Mouse (Mus musculus) spleen, adult 12 weeks (tissue): ENCODE results near the gene Banf1.
"Not testable (repeated sequence)": the region's sequence is repeated elsewhere in the genome, so short reads cannot be mapped to it uniquely, and the experiment has no call there.

ENCODE experiments used
- DNase-seq: peaks from one replicate; pipeline ENCODE4 v3.0.0; 2022; ENCODE audit warnings: low spot score

Gene Banf1

GRCm38 (mm10) chr19:5367053-5367359 is at the start of gene Banf1:
Gene Banf1 (minus strand): TSS chr19:5367168.
- DNase-seq: no peak

GRCm38 (mm10) chr19:5414534-5414957 is 47.6 kb upstream of the Banf1 start:
- no peak for DNase-seq

- no peak for DNase-seq
These were observed 46.9 kb upstream of the Banf1 start for GRCm38 (mm10) chr19:5413840-5414239.

DNA sequence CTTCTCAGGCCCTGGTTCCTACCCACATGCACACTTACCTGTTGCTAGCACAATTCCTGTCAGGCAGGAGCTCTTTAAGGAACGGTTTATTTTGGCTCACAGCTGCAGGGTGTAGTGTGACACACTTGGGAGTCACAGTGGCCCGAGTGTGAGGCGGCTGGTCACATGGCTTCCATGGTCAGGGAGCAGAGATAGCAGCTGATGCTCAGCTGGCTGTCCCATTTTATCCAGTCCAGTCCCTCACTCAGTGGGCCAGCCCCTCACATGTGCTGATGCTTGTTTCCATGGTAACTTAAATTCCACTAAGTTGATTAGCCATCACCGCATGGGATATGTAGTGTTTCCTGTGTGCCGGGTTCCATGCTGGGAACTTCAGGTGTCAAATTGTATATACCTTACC is 45.0 kb upstream of the Banf1 start:
- DNase-seq: no peak

GRCm38 (mm10) chr19:5410641-5411040 is 43.7 kb upstream of the Banf1 start:
- DNase-seq: no peak

- DNase-seq: no peak
These were observed 42.1 kb upstream of the Banf1 start for GRCm38 (mm10) chr19:5409068-5409467.

DNA sequence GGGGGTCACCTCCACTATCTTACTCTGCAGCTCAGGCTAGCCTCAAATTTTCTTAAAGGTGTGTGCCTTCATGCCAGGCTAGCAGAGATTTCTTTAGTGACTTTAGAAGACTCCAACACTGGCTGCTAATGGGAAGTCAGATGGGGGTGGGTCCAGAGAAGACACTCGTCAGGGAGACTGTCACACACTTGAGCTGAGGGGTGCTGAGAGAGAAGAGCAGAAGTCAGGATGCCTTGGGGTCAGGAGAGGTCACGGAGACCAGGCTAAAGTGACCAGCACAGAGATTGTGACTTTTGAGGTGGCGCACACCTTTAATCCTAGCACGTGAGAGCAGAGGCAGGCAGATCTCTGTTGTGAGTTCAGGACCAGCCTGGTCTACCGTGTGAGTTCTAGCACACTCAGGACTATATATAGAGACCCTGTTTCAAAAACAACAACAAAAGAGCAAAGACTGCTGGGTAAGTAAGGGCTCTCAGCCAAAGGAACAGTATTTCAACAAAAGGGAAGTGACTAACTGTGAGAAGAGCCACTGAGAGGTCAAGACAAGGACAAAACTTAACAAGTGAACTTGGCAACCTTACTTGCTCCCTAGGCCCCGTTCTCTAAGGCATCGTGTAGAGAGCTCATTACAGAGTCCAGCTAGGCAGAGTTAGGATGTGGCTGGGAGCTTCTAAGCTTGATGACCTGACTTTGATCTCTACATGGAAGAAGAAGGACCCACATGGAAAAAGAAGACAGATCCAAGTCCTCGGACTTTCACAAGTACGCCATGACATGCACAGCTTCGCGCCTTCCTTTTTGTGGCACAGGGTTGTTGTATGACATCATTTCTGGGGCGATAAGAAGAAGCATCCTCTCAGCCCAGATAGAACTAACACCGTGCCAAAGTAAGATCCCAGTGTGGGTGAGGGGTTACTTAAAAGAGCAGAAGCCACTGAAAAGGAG is 41.4 kb upstream of the Banf1 start:
- DNase-seq: no peak

GRCm38 (mm10) chr19:5407133-5407532 is 40.2 kb upstream of the Banf1 start:
- no peak for DNase-seq

- not testable (repeated sequence) for DNase-seq
These were observed 39.7 kb upstream of the Banf1 start for GRCm38 (mm10) chr19:5406531-5407126.

GRCm38 (mm10) chr19:5405924-5406323 is 39.0 kb upstream of the Banf1 start:
- DNase-seq: no peak

DNA sequence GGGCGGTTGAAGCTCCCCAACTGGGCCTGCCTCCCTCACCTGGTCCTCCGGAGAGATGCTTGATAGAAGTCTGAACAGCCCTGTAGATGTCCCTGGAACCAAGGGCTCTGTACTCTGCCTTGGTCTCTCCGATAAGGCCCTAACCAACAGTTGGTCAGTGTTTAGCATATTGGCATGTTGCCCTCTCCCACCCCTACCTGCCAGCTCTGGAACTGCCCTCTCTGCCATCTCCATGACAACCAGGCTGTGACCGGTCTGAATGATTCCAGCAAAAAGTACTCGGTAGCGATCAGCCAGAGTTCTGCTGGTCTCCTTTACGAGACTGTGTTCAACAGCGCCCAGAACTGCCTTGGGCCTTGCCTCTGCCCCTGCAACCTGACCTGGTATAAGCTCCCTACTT is 35.3 kb upstream of the Banf1 start, which contains the start of gene Tsga10ip:
Tsga10ip (minus strand) TSS at position 234 of the 400 bp plus-strand sequence.
- DNase-seq: no peak

DNA sequence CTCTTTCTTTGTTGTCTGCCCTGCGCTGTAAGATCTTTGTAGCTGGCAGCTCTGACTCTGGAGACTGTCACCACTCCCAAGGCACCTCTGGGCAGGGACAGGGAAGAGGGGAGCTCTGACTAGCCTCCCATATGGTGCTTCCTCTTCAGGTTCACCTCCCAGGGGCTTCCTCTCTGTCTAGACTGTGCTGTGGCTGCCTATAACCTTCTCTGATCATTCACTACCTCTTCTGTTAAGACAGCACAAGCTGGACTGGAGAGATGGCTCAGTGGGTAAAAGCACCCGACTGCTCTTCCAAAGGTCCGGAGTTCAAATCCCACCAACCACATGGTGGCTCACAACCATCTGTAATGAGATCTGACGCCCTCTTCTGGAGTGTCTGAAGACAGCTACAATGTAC is 34.1 kb upstream of the Banf1 start:
- DNase-seq: not testable (repeated sequence)

DNA sequence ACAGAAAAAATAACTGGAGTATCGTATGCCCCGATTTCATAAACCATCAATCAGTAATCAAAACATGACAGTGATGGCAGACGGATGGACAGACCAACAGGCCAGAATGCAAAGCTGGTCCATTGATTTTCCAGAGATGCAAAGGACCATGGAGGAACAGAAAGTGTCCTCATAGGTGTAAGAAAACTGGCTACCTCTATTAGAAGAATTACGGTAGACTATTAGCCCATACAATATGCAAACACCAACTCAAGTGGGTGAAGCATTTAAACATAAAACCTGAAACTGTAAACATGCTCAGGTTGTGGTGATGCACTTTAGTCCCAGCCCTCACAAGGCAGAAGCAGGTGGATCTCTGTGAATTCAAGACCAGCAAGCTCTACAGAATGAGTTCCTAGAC is 28.4 kb upstream of the Banf1 start:
- DNase-seq: no peak

GRCm38 (mm10) chr19:5394168-5394567 is 27.2 kb upstream of the Banf1 start:
- no peak for DNase-seq

- DNase-seq: no peak
These were observed 25.9 kb upstream of the Banf1 start for GRCm38 (mm10) chr19:5392892-5393291.

GRCm38 (mm10) chr19:5390416-5390815 is 23.4 kb upstream of the Banf1 start:
- DNase-seq: no peak

DNA sequence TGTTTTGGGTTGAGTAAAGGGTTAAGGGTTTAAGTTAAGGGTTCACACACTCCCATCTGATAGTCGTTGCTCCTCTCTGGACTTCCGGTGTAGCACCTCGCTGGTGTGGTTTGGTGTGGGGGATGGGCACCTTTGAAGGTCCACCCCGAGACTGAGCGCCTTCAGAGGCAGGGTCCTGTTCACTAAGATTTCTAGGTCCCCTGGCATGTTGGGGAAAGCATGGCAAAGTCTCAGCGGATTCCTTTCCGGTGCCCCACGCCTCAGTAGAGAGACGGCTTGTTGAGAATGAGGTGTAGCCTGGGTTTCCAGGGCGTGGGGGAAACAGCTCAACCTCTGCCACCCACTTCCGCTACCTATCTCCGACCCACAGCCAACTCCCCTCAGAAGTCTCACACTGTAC is 22.7 kb upstream of the Banf1 start:
- DNase-seq: peak; percentile 59

DNA sequence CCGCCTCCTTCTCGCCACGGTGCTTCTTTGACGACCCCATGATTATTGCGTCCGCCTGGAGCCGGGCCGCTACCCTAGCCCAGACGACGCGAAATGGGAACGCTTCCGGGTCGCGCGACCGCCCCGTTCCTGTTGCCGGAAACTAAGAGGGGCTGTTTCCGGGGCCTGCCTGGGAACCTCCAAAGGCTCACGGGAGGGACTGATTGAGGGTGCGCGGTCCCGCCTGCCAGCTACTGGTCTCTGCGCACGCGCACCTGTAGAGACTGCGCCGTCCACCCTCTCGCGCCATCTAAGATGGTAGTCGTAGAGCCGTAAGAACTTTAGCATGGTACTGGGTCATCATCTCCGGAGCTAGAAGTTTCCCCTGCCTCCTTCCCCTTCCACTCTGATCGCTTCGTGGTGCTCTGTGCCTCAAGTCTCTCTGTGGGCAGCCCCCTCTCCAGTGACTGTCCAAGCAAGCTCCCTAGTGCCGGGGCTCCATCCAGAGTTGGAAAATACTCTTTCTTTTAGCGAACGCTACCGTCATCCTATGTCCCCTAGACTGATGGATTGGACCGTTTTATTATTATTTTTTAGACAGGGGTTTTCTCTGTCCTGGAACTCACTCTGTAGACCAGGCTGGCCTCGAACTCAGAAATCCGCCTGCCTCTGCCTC is 21.7 kb upstream of the Banf1 start, which contains the start of gene Sart1:
Sart1 (minus strand) TSS at position 116 of the 655 bp plus-strand sequence.
- DNase-seq: peak; percentile 85

DNA sequence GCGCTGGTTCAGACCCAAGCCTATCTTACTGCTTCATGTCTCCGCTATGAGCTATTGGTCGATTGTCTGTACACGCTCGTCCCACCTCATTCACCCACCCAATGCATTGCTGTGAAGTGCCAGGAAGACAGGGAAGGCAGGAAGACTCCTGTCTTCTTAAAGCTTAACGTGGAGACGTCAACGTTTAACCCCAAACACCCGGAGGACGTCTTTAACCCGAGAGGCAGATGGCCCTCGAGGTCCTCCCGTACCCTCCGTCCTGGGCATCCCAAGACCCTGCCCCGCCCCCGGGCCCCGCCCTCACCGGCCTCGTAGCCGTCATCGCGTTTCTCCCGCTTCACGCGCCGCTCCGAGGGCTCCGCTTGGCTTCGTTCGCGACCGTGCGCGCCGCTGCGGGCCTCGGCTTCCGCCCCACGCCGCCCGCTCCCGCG is 21.1 kb upstream of the Banf1 start:
- DNase-seq: no peak

DNA sequence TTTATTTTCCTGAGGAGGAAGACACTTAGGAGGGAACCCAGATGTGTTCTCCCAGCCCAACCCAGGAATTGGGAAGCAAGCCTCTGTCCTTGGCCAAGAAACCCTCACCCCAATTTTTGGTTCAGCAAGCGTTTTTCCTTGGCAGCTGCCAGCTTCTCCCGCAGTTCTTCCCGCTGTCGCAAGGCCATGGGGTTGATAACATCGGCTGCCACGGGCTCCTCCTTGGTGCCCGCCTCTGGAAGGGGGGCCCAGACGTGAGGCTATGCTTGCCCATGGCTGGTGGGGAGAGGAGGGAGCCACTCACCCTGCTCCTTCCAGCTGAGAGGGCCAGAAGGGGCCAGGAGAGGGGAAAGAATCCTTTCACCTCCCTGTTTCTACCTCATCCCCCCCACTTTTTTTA is 17.7 kb upstream of the Banf1 start:
- DNase-seq: no peak

- no peak for DNase-seq
These were observed 16.4 kb upstream of the Banf1 start for GRCm38 (mm10) chr19:5383326-5383725.

- DNase-seq: no peak
These were observed 10.5 kb upstream of the Banf1 start for GRCm38 (mm10) chr19:5377446-5377845.

GRCm38 (mm10) chr19:5374748-5375147 is 7.8 kb upstream of the Banf1 start:
- no peak for DNase-seq
